Mouse (Mus musculus): ENCODE data around the gene Gm49395. TPM values are rescaled to one million over a fixed set of nuclear protein-coding genes. Genes with fewer than 3 reads are reported as not detected.
A peak's percentile ranks its signal among the peaks of the same experiment; 100 is the strongest.

Gm49395 gene
- polyA plus RNA-seq, 1 experiment from 2014 or later = 3.2 TPM

DNA sequence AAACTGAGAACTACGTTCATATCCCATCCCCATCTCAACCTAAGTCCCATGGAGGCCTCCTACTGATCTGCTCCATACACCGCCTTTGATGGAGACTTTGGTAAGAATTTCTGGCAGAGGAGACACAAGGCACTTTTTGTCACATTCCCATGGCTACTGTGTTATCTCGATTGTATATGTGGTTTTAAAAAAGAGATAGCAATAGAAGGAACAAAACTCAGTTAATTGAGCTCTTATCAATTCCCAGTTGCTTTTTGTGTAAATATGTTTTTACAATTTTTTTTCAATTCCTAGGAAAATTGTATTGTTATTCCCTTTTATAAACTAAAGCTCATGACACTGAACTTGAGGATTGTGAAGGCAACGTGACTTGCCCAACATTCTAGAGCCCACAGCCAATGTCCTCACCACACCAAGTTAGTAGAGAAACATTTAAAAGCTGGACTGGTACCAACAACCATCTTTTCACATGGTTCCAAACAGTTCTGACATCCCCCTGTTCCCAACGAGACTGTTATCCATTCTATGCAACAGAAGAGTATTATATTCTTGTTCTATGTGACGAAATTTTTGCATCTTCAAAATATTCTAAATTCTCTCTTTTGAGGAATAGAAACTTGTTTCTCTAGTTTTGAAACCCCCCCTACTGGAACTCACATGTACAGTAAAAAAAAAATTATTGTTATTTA lies 22.6 kb downstream of the Gm49395 start:
- Histone ChIP-seq H3K9ac (ENCODE audit: low read length) (no peak overlapping the region), H3K27ac (ENCODE audit: low read depth, low read length) (no peak overlapping the region), H3K4me2 (no peak overlapping the region), H3K4me1 (ENCODE audit: control insufficient read depth, insufficient read depth, low read length) (no peaks in the 10 kb centered on the region), H3K36me3 (ENCODE audit: control insufficient read depth, insufficient read depth, low read length) (no peaks in the 10 kb centered on the region), H3K4me3 (ENCODE audit: low read depth, low read length) (no peak overlapping the region), H3K9me3 (ENCODE audit: control insufficient read depth, low read length) (no peaks in the 10 kb centered on the region), H3K27me3 (ENCODE audit: control insufficient read depth, insufficient read depth, low read length) (no peaks in the 10 kb centered on the region)
- WGBS = 81% methylated on average over 6 of the region's 6 CpGs
- DNase-seq (ENCODE audit: low spot score, missing footprints) = peak; percentile 57
- no peak for ATAC-seq (ENCODE audit: low FRiP score)

DNA sequence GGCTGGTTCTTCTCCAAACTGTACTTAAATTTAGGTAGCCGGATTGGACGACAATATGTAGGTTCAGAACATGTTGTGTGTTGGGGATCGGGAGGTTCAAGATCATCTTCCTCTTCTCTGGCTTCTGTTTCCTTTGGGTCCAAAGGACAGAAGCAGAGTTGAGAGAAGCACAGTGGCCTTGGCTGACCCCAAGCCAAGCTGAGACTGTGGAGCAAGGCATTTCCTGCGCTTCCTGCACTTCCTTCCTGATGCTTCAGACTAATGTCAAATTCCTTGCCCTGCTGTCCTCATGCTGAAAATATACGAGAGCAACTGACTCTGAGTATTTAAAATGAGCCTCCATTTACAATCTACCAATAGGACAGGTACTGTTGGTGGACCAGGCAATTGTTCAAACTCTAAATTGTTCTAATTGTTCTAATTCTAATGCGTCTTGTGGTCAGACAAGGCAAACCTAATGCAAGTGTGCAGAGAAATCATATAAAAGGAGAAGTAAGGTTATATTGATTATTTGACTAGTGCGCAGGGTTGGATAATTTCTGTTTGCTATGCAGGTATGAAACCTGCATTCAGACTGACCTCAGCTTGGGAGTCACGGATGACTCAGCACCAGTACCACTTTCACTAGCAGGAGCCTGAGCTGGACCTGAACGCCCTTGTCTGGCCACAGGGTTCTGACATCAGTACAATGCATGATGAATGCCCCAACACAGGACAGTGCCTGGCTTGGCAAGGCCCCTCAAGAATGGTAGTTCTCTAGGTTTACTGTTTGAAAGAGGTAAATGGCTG lies 24.2 kb downstream of the Gm49395 start:
- no peak for ATAC-seq (ENCODE audit: low FRiP score)
- H3K27me3 ChIP-seq (ENCODE audit: control insufficient read depth, insufficient read depth, low read length) = no peaks in the 10 kb centered on the region
- no peak overlapping the region for H3K4me2 ChIP-seq
- WGBS = 88% methylated on average over 9 of the region's 9 CpGs
- H3K36me3 ChIP-seq (ENCODE audit: control insufficient read depth, insufficient read depth, low read length) = no peaks in the 10 kb centered on the region
- H3K4me1 ChIP-seq (ENCODE audit: control insufficient read depth, insufficient read depth, low read length) = no peaks in the 10 kb centered on the region
- peak; percentile 51 for DNase-seq (ENCODE audit: low spot score, missing footprints)
- no peaks in the 10 kb centered on the region for H3K9me3 ChIP-seq (ENCODE audit: control insufficient read depth, low read length)
- H3K27ac ChIP-seq (ENCODE audit: low read depth, low read length) = no peak overlapping the region
- no peak overlapping the region for H3K9ac ChIP-seq (ENCODE audit: low read length)
- H3K4me3 ChIP-seq (ENCODE audit: low read depth, low read length) = no peak overlapping the region

DNA sequence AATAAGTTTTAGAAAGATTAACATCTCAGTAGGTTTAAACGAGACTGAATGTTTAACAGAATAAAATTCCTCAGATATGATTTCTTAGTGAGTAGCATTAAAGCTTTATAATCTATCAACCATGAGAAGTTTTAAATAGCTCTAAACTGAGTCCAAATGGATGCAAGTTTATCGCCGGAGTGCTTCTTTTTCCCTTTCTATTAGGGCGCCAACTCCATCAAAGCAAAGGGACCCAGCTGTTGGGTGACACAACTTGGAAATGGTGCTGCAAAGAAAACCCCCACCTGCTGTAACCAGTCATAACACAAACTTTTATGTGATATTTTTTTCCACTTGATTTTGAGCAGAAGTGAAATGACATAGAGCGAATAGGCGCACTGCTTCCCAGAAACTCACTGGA lies 29.3 kb downstream of the Gm49395 start:
- Histone ChIP-seq H3K36me3 (ENCODE audit: control insufficient read depth, insufficient read depth, low read length) (no peaks in the 10 kb centered on the region), H3K4me2 (no peak overlapping the region), H3K9me3 (ENCODE audit: control insufficient read depth, low read length) (no peaks in the 10 kb centered on the region), H3K4me3 (ENCODE audit: low read depth, low read length) (no peak overlapping the region), H3K27me3 (ENCODE audit: control insufficient read depth, insufficient read depth, low read length) (no peaks in the 10 kb centered on the region), H3K27ac (ENCODE audit: low read depth, low read length) (no peak overlapping the region), H3K4me1 (ENCODE audit: control insufficient read depth, insufficient read depth, low read length) (no peaks in the 10 kb centered on the region), H3K9ac (ENCODE audit: low read length) (no peak overlapping the region)
- WGBS = 90% methylated on average over 6 of the region's 6 CpGs
- DNase-seq (ENCODE audit: low spot score, missing footprints) (no peak), ATAC-seq (ENCODE audit: low FRiP score) (no peak)

DNA sequence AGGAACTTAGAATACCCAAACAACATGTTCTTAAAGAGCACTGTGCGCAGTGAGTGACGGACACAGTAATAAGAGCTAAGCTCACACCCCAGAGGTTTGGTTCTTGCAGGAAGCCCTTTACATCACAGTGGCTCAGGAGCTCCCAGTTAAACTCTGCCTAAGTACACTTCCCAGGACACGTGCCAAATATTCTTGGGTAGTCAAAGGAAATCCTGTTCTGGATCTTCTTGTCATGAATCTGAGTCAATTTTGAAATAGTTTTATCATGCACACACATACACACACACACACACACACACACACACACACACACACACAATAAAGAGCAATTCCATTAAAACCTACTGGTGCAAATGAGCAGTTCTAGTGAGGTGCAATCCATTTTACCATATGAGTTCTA lies 30.3 kb downstream of the Gm49395 start:
- Histone ChIP-seq H3K9me3 (ENCODE audit: control insufficient read depth, low read length) (no peaks in the 10 kb centered on the region), H3K4me3 (ENCODE audit: low read depth, low read length) (no peak overlapping the region), H3K4me2 (no peak overlapping the region), H3K36me3 (ENCODE audit: control insufficient read depth, insufficient read depth, low read length) (no peaks in the 10 kb centered on the region), H3K9ac (ENCODE audit: low read length) (no peak overlapping the region), H3K27me3 (ENCODE audit: control insufficient read depth, insufficient read depth, low read length) (no peaks in the 10 kb centered on the region), H3K27ac (ENCODE audit: low read depth, low read length) (no peak overlapping the region), H3K4me1 (ENCODE audit: control insufficient read depth, insufficient read depth, low read length) (no peaks in the 10 kb centered on the region)
- WGBS = 90% methylated on average over 3 of the region's 3 CpGs
- DNase-seq (ENCODE audit: low spot score, missing footprints) (peak; percentile 6), ATAC-seq (ENCODE audit: low FRiP score) (no peak)

DNA sequence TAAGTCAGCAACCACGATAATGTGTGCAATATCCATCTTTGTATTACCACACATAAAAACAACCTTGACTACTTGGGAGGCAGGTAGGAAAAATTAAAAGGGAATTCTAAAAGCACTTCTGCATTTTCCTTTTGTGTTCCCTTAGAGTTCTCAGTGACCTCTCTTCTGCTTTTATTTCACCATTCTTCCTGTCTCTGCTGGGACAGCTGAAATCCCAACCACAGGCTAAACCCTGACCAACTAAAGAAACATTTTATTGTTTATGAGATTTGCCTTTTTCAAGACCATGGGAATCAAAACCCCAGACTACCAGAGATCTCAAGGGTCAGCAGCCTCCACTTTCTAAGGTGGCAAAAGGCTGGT lies 33.8 kb downstream of the Gm49395 start:
- H3K9me3 ChIP-seq (ENCODE audit: control insufficient read depth, low read length) = no peaks in the 10 kb centered on the region
- no peak overlapping the region for H3K4me3 ChIP-seq (ENCODE audit: low read depth, low read length)
- no peak overlapping the region for H3K9ac ChIP-seq (ENCODE audit: low read length)
- H3K27ac ChIP-seq (ENCODE audit: low read depth, low read length) = no peak overlapping the region
- ATAC-seq (ENCODE audit: low FRiP score) (no peak), DNase-seq (ENCODE audit: low spot score, missing footprints) (no peak)
- H3K4me2 ChIP-seq = no peak overlapping the region
- H3K36me3 ChIP-seq (ENCODE audit: control insufficient read depth, insufficient read depth, low read length) = no peaks in the 10 kb centered on the region
- H3K4me1 ChIP-seq (ENCODE audit: control insufficient read depth, insufficient read depth, low read length) = no peaks in the 10 kb centered on the region
- H3K27me3 ChIP-seq (ENCODE audit: control insufficient read depth, insufficient read depth, low read length) = no peaks in the 10 kb centered on the region
- 91% methylated on average over 1 of the region's 1 CpGs for WGBS

DNA sequence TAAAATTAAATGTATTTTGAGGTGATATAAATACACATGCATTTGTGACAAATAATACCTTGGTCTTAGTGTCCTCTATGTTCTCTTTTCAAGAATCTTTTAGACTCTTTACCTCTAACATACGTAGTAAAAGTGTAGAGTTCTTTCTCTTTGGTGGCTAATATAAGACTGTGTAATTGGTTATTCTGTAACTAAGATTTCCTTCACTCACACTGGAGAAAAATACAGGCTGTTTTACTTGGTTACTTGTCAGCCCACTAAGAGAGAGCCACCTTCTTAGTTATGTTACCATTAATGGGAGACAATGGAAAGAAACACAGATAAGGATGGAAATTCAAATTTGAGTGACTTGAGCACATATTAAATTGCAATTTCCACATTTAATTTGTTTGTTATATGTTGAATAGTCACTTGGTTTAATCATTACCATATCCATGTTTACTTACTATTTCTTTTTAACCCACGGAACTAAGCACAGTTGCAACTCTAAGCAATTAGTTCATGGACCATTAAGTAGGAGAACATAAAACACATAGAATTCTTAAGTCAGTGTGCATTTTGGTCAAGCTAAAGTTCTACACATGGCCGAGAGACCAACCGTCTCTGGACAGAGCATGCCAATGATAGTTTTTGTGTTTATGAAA lies 34.3 kb downstream of the Gm49395 start:
- WGBS = 93% methylated on average over 4 of the region's 4 CpGs
- no peaks in the 10 kb centered on the region for H3K4me1 ChIP-seq (ENCODE audit: control insufficient read depth, insufficient read depth, low read length)
- no peak overlapping the region for H3K9ac ChIP-seq (ENCODE audit: low read length)

DNA sequence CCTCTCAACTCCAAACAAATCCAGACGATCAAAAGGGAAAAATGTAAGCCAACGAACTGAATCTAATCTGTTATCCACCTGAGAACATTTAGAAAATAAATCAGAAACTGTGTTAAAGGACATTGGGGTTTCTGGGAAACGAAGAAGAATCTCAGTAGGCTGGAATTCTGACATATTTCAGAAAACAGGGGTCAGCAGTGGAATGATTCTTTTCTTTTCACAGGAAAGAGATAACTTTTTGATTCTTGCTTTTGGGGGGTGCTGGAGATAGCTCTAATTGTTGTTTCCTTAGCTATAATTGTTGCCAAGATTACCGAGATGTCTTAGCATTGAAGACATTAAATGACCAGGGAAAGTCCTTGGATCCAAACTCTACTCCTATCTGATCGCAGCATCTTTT lies 44.2 kb downstream of the Gm49395 start:
- 89% methylated on average over 5 of the region's 5 CpGs for WGBS

More for the DNA sequence above, 34.3 kb downstream of the Gm49395 start:
- no peak overlapping the region for H3K27ac ChIP-seq (ENCODE audit: low read depth, low read length)
- DNase-seq (ENCODE audit: low spot score, missing footprints) = no peak
- H3K4me3 ChIP-seq (ENCODE audit: low read depth, low read length) = no peak overlapping the region
- H3K4me2 ChIP-seq = no peak overlapping the region
- no peaks in the 10 kb centered on the region for H3K36me3 ChIP-seq (ENCODE audit: control insufficient read depth, insufficient read depth, low read length)
- no peaks in the 10 kb centered on the region for H3K27me3 ChIP-seq (ENCODE audit: control insufficient read depth, insufficient read depth, low read length)
- no peak for ATAC-seq (ENCODE audit: low FRiP score)
- H3K9me3 ChIP-seq (ENCODE audit: control insufficient read depth, low read length) = no peaks in the 10 kb centered on the region

DNA sequence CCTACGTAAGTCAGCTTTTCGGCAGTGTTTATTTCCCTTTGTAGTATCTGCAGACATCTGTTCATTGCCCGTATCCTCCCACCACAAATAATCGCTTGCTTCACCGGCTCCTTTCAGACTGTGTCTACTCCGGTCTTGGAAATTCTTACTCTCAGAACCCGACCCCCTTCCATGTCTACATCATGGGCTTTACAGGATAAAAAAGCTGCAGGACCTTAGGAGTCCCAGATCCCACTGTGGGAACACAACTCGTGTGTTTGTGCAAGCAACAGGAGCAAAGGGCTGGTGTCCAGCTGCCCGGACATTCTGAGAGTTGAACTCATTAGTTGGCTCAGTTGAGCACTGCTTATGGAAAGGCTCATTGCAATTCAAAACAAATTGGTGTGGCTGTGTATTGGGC lies 46.9 kb downstream of the Gm49395 start:
- H3K27ac ChIP-seq (ENCODE audit: low read depth, low read length) = no peak overlapping the region; the same call in 1 of the 2 replicates
- H3K4me3 ChIP-seq (ENCODE audit: low read depth, low read length) = no peak overlapping the region
- H3K9ac ChIP-seq (ENCODE audit: low read length) = no peak overlapping the region
- no peak; the same call in 1 of the 2 replicates for ATAC-seq (ENCODE audit: low FRiP score)
- 40% methylated on average over 9 of the region's 9 CpGs for WGBS
- no peaks in the 10 kb centered on the region for H3K4me1 ChIP-seq (ENCODE audit: control insufficient read depth, insufficient read depth, low read length)
- no peak overlapping the region for H3K4me2 ChIP-seq
- H3K36me3 ChIP-seq (ENCODE audit: control insufficient read depth, insufficient read depth, low read length) = no peaks in the 10 kb centered on the region
- no peaks in the 10 kb centered on the region for H3K27me3 ChIP-seq (ENCODE audit: control insufficient read depth, insufficient read depth, low read length)
- no peak for DNase-seq (ENCODE audit: low spot score, missing footprints)
- H3K9me3 ChIP-seq (ENCODE audit: control insufficient read depth, low read length) = no peaks in the 10 kb centered on the region

More for the DNA sequence above, 44.2 kb downstream of the Gm49395 start:
- Histone ChIP-seq H3K27me3 (ENCODE audit: control insufficient read depth, insufficient read depth, low read length) (no peaks in the 10 kb centered on the region), H3K4me1 (ENCODE audit: control insufficient read depth, insufficient read depth, low read length) (no peaks in the 10 kb centered on the region), H3K9me3 (ENCODE audit: control insufficient read depth, low read length) (no peaks in the 10 kb centered on the region), H3K36me3 (ENCODE audit: control insufficient read depth, insufficient read depth, low read length) (no peaks in the 10 kb centered on the region), H3K9ac (ENCODE audit: low read length) (no peak overlapping the region), H3K4me2 (no peak overlapping the region), H3K4me3 (ENCODE audit: low read depth, low read length) (no peak overlapping the region), H3K27ac (ENCODE audit: low read depth, low read length) (no peak overlapping the region)
- ATAC-seq (ENCODE audit: low FRiP score) (no peak), DNase-seq (ENCODE audit: low spot score, missing footprints) (no peak)

DNA sequence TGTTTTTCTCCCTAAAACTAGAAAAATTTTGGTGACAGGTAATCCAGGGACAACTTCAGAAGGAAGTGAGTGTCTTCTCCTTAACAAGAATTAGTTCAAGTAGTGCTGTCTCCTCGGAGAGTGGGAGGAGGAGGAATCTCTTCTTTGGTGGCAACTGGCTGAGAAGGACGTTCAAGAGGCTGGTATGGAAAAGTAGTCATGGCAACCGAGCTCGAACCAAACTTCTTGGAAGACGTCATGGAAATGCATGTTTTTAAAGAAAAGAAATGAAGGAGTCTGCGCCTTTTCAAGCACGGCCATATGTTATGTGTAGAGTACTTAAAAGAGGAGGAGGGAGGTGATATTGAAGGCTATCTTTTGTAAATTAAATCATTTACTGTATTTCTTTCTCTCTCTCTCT lies 49.2 kb downstream of the Gm49395 start:
- H3K9me3 ChIP-seq (ENCODE audit: control insufficient read depth, low read length) = no peaks in the 10 kb centered on the region

More for the DNA sequence above, 49.2 kb downstream of the Gm49395 start:
- H3K4me3 ChIP-seq (ENCODE audit: low read depth, low read length) = no peak overlapping the region
- H3K27ac ChIP-seq (ENCODE audit: low read depth, low read length) = no peak overlapping the region
- 71% methylated on average over 7 of the region's 7 CpGs for WGBS
- no peaks in the 10 kb centered on the region for H3K27me3 ChIP-seq (ENCODE audit: control insufficient read depth, insufficient read depth, low read length)
- no peak overlapping the region for H3K9ac ChIP-seq (ENCODE audit: low read length)
- ATAC-seq (ENCODE audit: low FRiP score) = no peak
- no peaks in the 10 kb centered on the region for H3K4me1 ChIP-seq (ENCODE audit: control insufficient read depth, insufficient read depth, low read length)
- H3K4me2 ChIP-seq = no peak overlapping the region
- H3K36me3 ChIP-seq (ENCODE audit: control insufficient read depth, insufficient read depth, low read length) = no peaks in the 10 kb centered on the region
- no peak for DNase-seq (ENCODE audit: low spot score, missing footprints)

Measured in midbrain, embryonic 11.5 days (tissue).